Mouse (Mus musculus) gastrocnemius, postnatal 14 days (tissue): Measurements from ENCODE around the gene Tas2r116. TPM values are rescaled to one million over a fixed set of nuclear protein-coding genes. Genes with fewer than 3 reads are reported as not detected.

Source experiments
- DNase-seq: peaks from one replicate; pipeline ENCODE4 v3.0.0; 2021; ENCODE audit warnings: mixed read lengths
- intact Hi-C: fragments of 180-260 bp; cut with DNase I; formaldehyde crosslinking; loops from one replicate; pipeline ENCODE4 v1.15.1; 2025; ENCODE audit warnings: low total_unique reads
- long read RNA-seq, 2 experiments: library from polyadenylated mRNA; stranded (forward); transcript quantifications; one replicate each; pipeline ENCODE4 v2.0.0; 2021
- total RNA-seq, 2 experiments: library from RNA; stranded (reverse); gene quantifications; 2 replicates each; pipeline ENCODE4 v1.2.3; 2021

Gene Tas2r116
- not detected for total RNA-seq
- long read RNA-seq, experiment 1 = 0 reads
- long read RNA-seq, experiment 2 = 0 reads

- intact Hi-C loops = no loop called here
- DNase-seq = no peak
Measured at GRCm38 (mm10) chr6:132855138-132855537, at the start of gene Tas2r116. Tas2r116 (plus strand) TSS chr6:132855438.

GRCm38 (mm10) chr6:132846842-132847241, 8.4 kb upstream of the Tas2r116 start, which contains the start of gene Tas2r123:
Tas2r123 (plus strand) TSS chr6:132847142.
- DNase-seq = no peak
- intact Hi-C loops = no loop called here

GRCm38 (mm10) chr6:132867708-132868107, 12.5 kb downstream of the Tas2r116 start, which contains the start of gene Tas2r110:
Tas2r110 (plus strand) TSS chr6:132868008.
- no peak for DNase-seq
- intact Hi-C loops = no loop called here

- intact Hi-C loops = no loop called here
- no peak for DNase-seq
Measured at GRCm38 (mm10) chr6:132892711-132893110, 37.5 kb downstream of the Tas2r116 start, which contains the start of gene Tas2r113. Tas2r113 (plus strand) TSS chr6:132893011.

Other genes starting within 250 kb of the Tas2r116 start
- not detected for gene A630073D07Rik, start 203.9 kb upstream of the Tas2r116 start, total RNA-seq
- not detected for gene Tas2r120, start 198.5 kb upstream of the Tas2r116 start, total RNA-seq
- not detected for gene Tas2r121, start 154.4 kb upstream of the Tas2r116 start, total RNA-seq
- not detected for gene Tas2r122, start 143.5 kb upstream of the Tas2r116 start, total RNA-seq
- gene Tas2r115, start 117.4 kb upstream of the Tas2r116 start, total RNA-seq = not detected
- not detected for gene Tas2r124, start 100.7 kb upstream of the Tas2r116 start, total RNA-seq
- gene Tas2r102, start 93.3 kb upstream of the Tas2r116 start, total RNA-seq = not detected
- not detected for gene Tas2r136, start 77.3 kb upstream of the Tas2r116 start, total RNA-seq
- not detected for gene Tas2r117, start 52.6 kb upstream of the Tas2r116 start, total RNA-seq
- gene Tas2r123, start 8.3 kb upstream of the Tas2r116 start, total RNA-seq = not detected
- gene Tas2r110, start 12.6 kb downstream of the Tas2r116 start, total RNA-seq = not detected
- gene Tas2r113, start 37.6 kb downstream of the Tas2r116 start, total RNA-seq = not detected
- gene Tas2r125, start 54.2 kb downstream of the Tas2r116 start, total RNA-seq = not detected
- gene Tas2r129, start 95.7 kb downstream of the Tas2r116 start, total RNA-seq = not detected
- gene Tas2r131, start 102.5 kb downstream of the Tas2r116 start, total RNA-seq = not detected
- not detected for gene Tas2r109, start 125.5 kb downstream of the Tas2r116 start, total RNA-seq
- gene Tas2r103, start 181.7 kb downstream of the Tas2r116 start, total RNA-seq = not detected
- gene Tas2r140, start 200.4 kb downstream of the Tas2r116 start, total RNA-seq = not detected
- gene Smim10l1, start 249.5 kb downstream of the Tas2r116 start, total RNA-seq = 10 to 100 TPM; 74.5 to 77.7 TPM